Mouse (Mus musculus) ES-E14 (cell line): ENCODE results near the gene Fhad1.

Experiments
- CHD2 ChIP-seq: IDR thresholded peaks from 2 replicates; pipeline ENCODE4 v1.6.1; 2014; ENCODE audit warnings: mild to moderate bottlenecking, low read depth, low read length, inconsistent platforms
- MAFK ChIP-seq: IDR thresholded peaks from 2 replicates; pipeline ENCODE4 v1.6.1; 2014; ENCODE audit warnings: mild to moderate bottlenecking, low read depth, low read length, inconsistent platforms; ENCODE audit not compliant: insufficient read depth
- ZNF384 ChIP-seq: IDR thresholded peaks from 2 replicates; pipeline ENCODE4 v1.6.1; 2012; ENCODE audit warnings: low read depth, low read length, inconsistent platforms

DNA sequence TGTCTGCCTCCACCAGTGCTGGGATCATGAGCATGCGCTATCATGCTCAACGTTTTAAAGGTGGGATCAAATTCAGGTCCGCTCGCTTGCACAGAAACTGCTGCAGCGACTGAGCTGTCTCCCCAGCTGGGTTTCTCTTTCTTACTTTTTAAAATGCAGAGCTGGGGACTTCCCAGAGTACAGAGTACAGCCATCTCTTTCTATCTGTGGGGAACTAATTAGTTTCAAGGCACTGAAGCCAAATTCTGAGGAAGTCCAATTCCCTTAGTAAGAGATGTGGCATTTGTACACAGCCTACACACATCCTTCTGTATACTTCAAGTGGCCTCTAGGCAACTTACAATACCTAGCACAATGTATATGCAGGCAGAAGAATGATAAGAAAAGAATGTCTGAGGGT is 62.1 kb downstream of the Fhad1 start:
- TF ChIP-seq MAFK, result no peak
- TF ChIP-seq ZNF384, result no peak
- TF ChIP-seq CHD2, result no peak
